Mouse (Mus musculus) CH12.LX (cell line): ENCODE measurements around the gene Clca2. TPM values are rescaled to one million over a fixed set of nuclear protein-coding genes. Genes with fewer than 3 reads are reported as not detected.

Experiments
- DNase-seq: peaks from one replicate; pipeline ENCODE4 v3.0.0-alpha.2; 2013; ENCODE audit errors: extremely low read depth
- H3K27ac ChIP-seq: 2 replicates; pipeline ENCODE4 v1.5.1; 2012; ENCODE audit warnings: low read depth, mild to moderate bottlenecking, control low read depth, moderate library complexity; ENCODE audit not compliant: insufficient read depth
- H3K27me3 ChIP-seq: replicated peaks from 2 replicates; pipeline ENCODE3; 2012; ENCODE audit warnings: inconsistent platforms
- H3K36me3 ChIP-seq, 2 experiments: replicated peaks in 1 of 2; 2 replicates each; pipeline versions ENCODE3 to v1.6.1; 2012; ENCODE audit warnings: inconsistent platforms in 1 of 2, low read length in 1 of 2, mild to moderate bottlenecking in 1 of 2, mixed read lengths in 1 of 2, moderate library complexity in 1 of 2; ENCODE audit not compliant: control insufficient read depth in 1 of 2, insufficient read depth in 1 of 2
- H3K4me1 ChIP-seq, 2 experiments: 2 replicates each; pipeline ENCODE4 v1.6.1; 2012; ENCODE audit warnings: inconsistent platforms in 1 of 2, moderate library complexity in 1 of 2; ENCODE audit not compliant: insufficient read depth in 2 of 2, control insufficient read depth in 1 of 2
- H3K4me2 ChIP-seq: 2 replicates; pipeline ENCODE4 v1.6.1; 2012; ENCODE audit warnings: low read depth, mild to moderate bottlenecking, control low read depth; ENCODE audit not compliant: poor library complexity, insufficient read depth, severe bottlenecking
- H3K4me3 ChIP-seq, 3 experiments: fragments of 150-350 bp in 1 of 3; sonication (generic) in 1 of 3; replicated peaks in 1 of 3; 2 replicates each; pipeline versions ENCODE3 to v1.5.1; 2011 to 2012; ENCODE audit warnings: low read depth in 2 of 3, low read length in 2 of 3, mild to moderate bottlenecking in 2 of 3, moderate library complexity in 2 of 3, control low read depth in 1 of 3, improper control_type of control experiment in 1 of 3, inconsistent platforms in 1 of 3, mixed read lengths in 1 of 3; ENCODE audit not compliant: poor library complexity in 1 of 3
- H3K79me2 ChIP-seq: replicated peaks from 2 replicates; pipeline ENCODE4 v1.6.1; 2012; ENCODE audit warnings: mild to moderate bottlenecking, moderate library complexity; ENCODE audit not compliant: control insufficient read depth, poor library complexity, insufficient read depth, severe bottlenecking; ENCODE audit errors: extremely low read depth
- H3K9ac ChIP-seq: 2 replicates; pipeline ENCODE4 v1.6.1; 2012; ENCODE audit warnings: low read depth, mild to moderate bottlenecking, control low read depth, moderate library complexity; ENCODE audit not compliant: insufficient read depth
- H3K9me3 ChIP-seq: replicated peaks from 2 replicates; pipeline ENCODE3; 2012; ENCODE audit warnings: low read length, inconsistent platforms, mixed read lengths
- BHLHE40 ChIP-seq: IDR thresholded peaks from 2 replicates; pipeline ENCODE4 v1.6.1; 2011; ENCODE audit warnings: mild to moderate bottlenecking, low read depth, low read length, improper control_type of control experiment
- ETS1 ChIP-seq: conservative IDR thresholded peaks from 2 replicates; pipeline ENCODE4 v1.6.1; 2012; ENCODE audit warnings: low read depth, mild to moderate bottlenecking, inconsistent platforms, low read length, improper control_type of control experiment, moderate library complexity
- MAFK ChIP-seq: IDR thresholded peaks from 2 replicates; pipeline ENCODE4 v1.6.1; 2011; ENCODE audit warnings: low read length, improper control_type of control experiment; ENCODE audit not compliant: insufficient replicate concordance
- MEF2A ChIP-seq: IDR thresholded peaks from 2 replicates; pipeline ENCODE4 v1.6.1; 2014; ENCODE audit warnings: low read depth, mild to moderate bottlenecking, inconsistent platforms, low read length, improper control_type of control experiment, borderline replicate concordance
- RCOR1 ChIP-seq: conservative IDR thresholded peaks from 2 replicates; pipeline ENCODE4 v1.6.1; 2012; ENCODE audit warnings: low read depth, mild to moderate bottlenecking, inconsistent platforms, low read length, improper control_type of control experiment
- SIN3A ChIP-seq: IDR thresholded peaks from 2 replicates; pipeline ENCODE4 v1.6.1; 2012; ENCODE audit warnings: low read length, improper control_type of control experiment, inconsistent platforms
- SMC3 ChIP-seq: IDR thresholded peaks from 2 replicates; pipeline ENCODE4 v1.6.1; 2011; ENCODE audit warnings: low read depth, low read length, improper control_type of control experiment
- TCF12 ChIP-seq: IDR thresholded peaks from 2 replicates; pipeline ENCODE4 v1.6.1; 2014; ENCODE audit warnings: low read depth, mild to moderate bottlenecking, inconsistent platforms, low read length, improper control_type of control experiment
- ZC3H11A ChIP-seq: IDR thresholded peaks from 2 replicates; pipeline ENCODE4 v1.6.1; 2012; ENCODE audit warnings: low read depth, mild to moderate bottlenecking, inconsistent platforms, low read length, improper control_type of control experiment
- ZNF384 ChIP-seq: IDR thresholded peaks from 2 replicates; pipeline ENCODE4 v1.6.1; 2012; ENCODE audit warnings: low read depth, low read length, improper control_type of control experiment, inconsistent platforms
- dilution Hi-C: fragments of 300-500 bp; cut with MboI; formaldehyde crosslinking; loops from 2 replicates; pipeline ENCODE4 v1.14.3; 2020; ENCODE audit warnings: low sequenced_read_pairs; ENCODE audit not compliant: extremely low pct_unique_long_range_greater_than_20kb, extremely low pct_ligation_motif_present
- in situ Hi-C: fragments of 300-500 bp; cut with MboI; formaldehyde crosslinking; loops from 3 replicates; pipeline ENCODE4 v1.14.3; 2019; ENCODE audit warnings: low sequenced_read_pairs, low pct_ligation_motif_present, low pct_unique_long_range_greater_than_20kb, mixed read lengths
- polyA plus RNA-seq: library from polyadenylated mRNA; unstranded; fragments of >175 nt; gene quantifications from 2 replicates; pipeline ENCODE4 v1.2.1, GENCODE M21; 2012; ENCODE audit warnings: low read depth; ENCODE audit not compliant: insufficient read length
- total RNA-seq, 2 experiments: library from RNA; depleted of rRNA; stranded (reverse); fragments of 300-350 nt in 1 of 2; fragments of >200 nt in 1 of 2; gene quantifications; 2 replicates each; pipeline ENCODE4 v1.2.3; 2012 to 2014

The Clca2 gene
- total and polyA plus RNA-seq, 3 experiments, result 0.07 to 0.17 (median 0.13) TPM

- H3K36me3 ChIP-seq, result no peaks in the 10 kb centered on the region
- DNase-seq, result peak; percentile 43
- no peak overlapping the region; the same call in 1 of the 2 replicates for H3K9ac ChIP-seq
- H3K9me3 ChIP-seq, result peaks cover 8% of the 10 kb centered on the region
- dilution Hi-C loops, result no loop called here
- H3K27me3 ChIP-seq, result no peaks in the 10 kb centered on the region
- H3K4me2 ChIP-seq, result peak overlapping the region; percentile 48; the same call in 1 of the 2 replicates
- no peaks in the 10 kb centered on the region for H3K79me2 ChIP-seq
- H3K27ac ChIP-seq, result no peak overlapping the region
- peaks cover 15 to 34% of the 10 kb centered on the region in 2 experiments for H3K4me1 ChIP-seq
- TF ChIP-seq ZNF384 (no peak), BHLHE40 (peak; percentile 36; the same call in 1 of the 2 replicates), ETS1 (peak; percentile 32; the same call in 1 of the 2 replicates)
- H3K4me3 ChIP-seq, result no peak overlapping the region
- in situ Hi-C loops, result no loop called here
These were observed 6.0 kb upstream of the Clca2 start for GRCm38 (mm10) chr3:145105076-145105772.

- no peaks in the 10 kb centered on the region for H3K27me3 ChIP-seq
- peaks cover 7% of the 10 kb centered on the region for H3K9me3 ChIP-seq
- no peaks in the 10 kb centered on the region for H3K79me2 ChIP-seq
- peaks cover 15 to 38% of the 10 kb centered on the region in 2 experiments for H3K4me1 ChIP-seq
- H3K4me2 ChIP-seq, result 0 out of 2 replicates have a peak overlapping the region, but pooled peaks have one; percentile 24
- H3K4me3 ChIP-seq, result no peak overlapping the region
- dilution Hi-C loops (no loop called here), in situ Hi-C loops (no loop called here)
- H3K36me3 ChIP-seq, result no peaks in the 10 kb centered on the region
- H3K9ac ChIP-seq, result no peak overlapping the region
- no peak overlapping the region for H3K27ac ChIP-seq
- peak; percentile 38 for DNase-seq
- TF ChIP-seq MEF2A (0 out of 2 replicates have a peak, but pooled peaks have one; percentile 37), BHLHE40 (0 out of 2 replicates have a peak, but pooled peaks have one; percentile 31), ETS1 (0 out of 2 replicates have a peak, but pooled peaks have one; percentile 19), ZC3H11A (no peak), ZNF384 (no peak)
These were observed 4.5 kb upstream of the Clca2 start for GRCm38 (mm10) chr3:145103770-145104169.

DNA sequence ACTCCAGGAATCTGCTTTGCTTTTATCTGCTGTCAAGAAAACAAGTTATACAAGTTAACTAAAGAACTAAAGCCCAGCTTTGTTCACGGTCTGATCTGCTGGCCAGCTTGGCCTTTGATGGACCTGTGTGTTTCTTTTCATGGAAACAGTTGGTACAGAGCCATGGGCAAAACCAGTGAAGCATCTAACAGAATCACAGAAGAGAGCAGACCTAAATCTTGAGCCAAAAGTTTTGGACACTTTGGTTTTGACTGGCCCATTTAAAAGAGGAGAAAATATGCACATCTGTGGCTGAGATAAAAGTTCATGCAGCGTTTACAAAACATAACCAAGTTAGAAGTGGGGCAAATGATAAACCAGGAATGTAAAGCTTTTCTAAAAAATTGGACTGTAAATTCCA, 4.1 kb upstream of the Clca2 start:
- Histone ChIP-seq H3K4me3 (no peak overlapping the region), H3K9ac (no peak overlapping the region), H3K4me1 (peaks cover 15 to 38% of the 10 kb centered on the region in 2 experiments), H3K4me2 (no peak overlapping the region), H3K79me2 (no peaks in the 10 kb centered on the region), H3K27ac (no peak overlapping the region), H3K36me3 (no peaks in the 10 kb centered on the region), H3K9me3 (peaks cover 2% of the 10 kb centered on the region), H3K27me3 (no peaks in the 10 kb centered on the region)
- dilution Hi-C loops (no loop called here), in situ Hi-C loops (no loop called here)
- TF ChIP-seq TCF12 (no peak), SMC3 (no peak), SIN3A (no peak), MAFK (no peak), RCOR1 (no peak)
- no peak for DNase-seq
